Mouse (Mus musculus) neural tube, embryonic 14.5 days (tissue): ENCODE measurements around the gene E2f2. TPM values are rescaled to one million over a fixed set of nuclear protein-coding genes. Genes with fewer than 3 reads are reported as not detected.
A peak's percentile ranks its signal among the peaks of the same experiment; 100 is the strongest.

Experiments used
- ATAC-seq: fragments of 200-750 bp; cut with Nextera tagmentation; 2 replicates; pipeline ENCODE4 v1.8.0; 2017; ENCODE audit warnings: low read depth, mild to moderate bottlenecking, moderate TSS enrichment, moderate library complexity
- H3K27ac ChIP-seq: fragments of 300-500 bp; sonication (generic); 2 replicates; pipeline ENCODE4 v1.5.1; 2014; ENCODE audit warnings: low read depth, mild to moderate bottlenecking, control low read depth, low read length, moderate library complexity, mixed read lengths
- H3K27me3 ChIP-seq: fragments of 300-500 bp; sonication (generic); 2 replicates; pipeline ENCODE4 v1.6.1; 2014; ENCODE audit warnings: low read length; ENCODE audit not compliant: control insufficient read depth, insufficient read depth
- H3K36me3 ChIP-seq: fragments of 300-500 bp; sonication (generic); 2 replicates; pipeline ENCODE4 v1.6.1; 2014; ENCODE audit warnings: low read length, mixed read lengths; ENCODE audit not compliant: control insufficient read depth, insufficient read depth
- H3K4me1 ChIP-seq: fragments of 300-500 bp; sonication (generic); 2 replicates; pipeline ENCODE4 v1.6.1; 2014; ENCODE audit warnings: low read length; ENCODE audit not compliant: control insufficient read depth, insufficient read depth
- H3K4me2 ChIP-seq: fragments of 300-500 bp; sonication (generic); 2 replicates; pipeline ENCODE4 v1.6.1; 2014; ENCODE audit warnings: mild to moderate bottlenecking, low read depth, low read length, control low read depth
- H3K4me3 ChIP-seq: fragments of 300-500 bp; sonication (generic); 2 replicates; pipeline ENCODE4 v1.5.1; 2014; ENCODE audit warnings: low read depth, low read length, control low read depth, mixed read lengths
- H3K9ac ChIP-seq: fragments of 300-500 bp; sonication (generic); replicated peaks from 2 replicates; pipeline ENCODE4 v1.6.1; 2014; ENCODE audit warnings: low read depth, mild to moderate bottlenecking, control low read depth, low read length, mixed read lengths
- H3K9me3 ChIP-seq: fragments of 300-500 bp; sonication (generic); 2 replicates; pipeline ENCODE4 v1.6.1; 2016; ENCODE audit warnings: low read length; ENCODE audit not compliant: control insufficient read depth
- WGBS: fragments of 180-500 bp; shearing (Covaris S2); extraction: QIAGEN DNeasy Blood & Tissue Kit; methylation state at CpG from one replicate; pipeline ENCODE4 v1.1.7; 2014; 5-methylcytosine and 5-hydroxymethylcytosine counted together
- polyA plus RNA-seq: library from polyadenylated mRNA; unstranded; fragments of >200 nt; fragmentation: Nextera tagmentation; extraction: Ambion mirVana; gene quantifications from 2 replicates; pipeline ENCODE4 v1.2.1, GENCODE M21; 2014

E2f2 gene
- polyA plus RNA-seq, 1 experiment from 2014 or later: 1.4 TPM

- H3K4me3 ChIP-seq: peak within 1 kb of the TSS; percentile 58
- under 1% methylated on average over 39 of the region's 39 CpGs for WGBS
- peak within 1 kb of the TSS; percentile 82 for H3K4me2 ChIP-seq
- H3K36me3 ChIP-seq: no peaks in the 10 kb centered on the region
- H3K4me1 ChIP-seq: peaks cover 22% of the 10 kb centered on the region
- peaks cover 3% of the 10 kb centered on the region; the same call in 1 of the 2 replicates for H3K27me3 ChIP-seq
- peak; percentile 80 for ATAC-seq
- H3K9me3 ChIP-seq: no peaks in the 10 kb centered on the region
- H3K27ac ChIP-seq: peak within 1 kb of the TSS; percentile 84
- H3K9ac ChIP-seq: peak within 1 kb of the TSS; percentile 71
Observed at GRCm38 (mm10) chr4:136143193-136143976, 28.8 kb upstream of the E2f2 start, which contains the start of gene Id3. Id3 (plus strand) TSS chr4:136143497.

GRCm38 (mm10) chr4:136144126-136144926 lies 27.9 kb upstream of the E2f2 start:
- peak overlapping the region; percentile 71 for H3K9ac ChIP-seq
- no peaks in the 10 kb centered on the region for H3K9me3 ChIP-seq
- no peaks in the 10 kb centered on the region for H3K36me3 ChIP-seq
- peak overlapping the region; percentile 82 for H3K4me2 ChIP-seq
- H3K4me3 ChIP-seq: peak overlapping the region; percentile 58
- H3K27me3 ChIP-seq: peaks cover 3% of the 10 kb centered on the region; the same call in 1 of the 2 replicates
- ATAC-seq: no peak
- H3K4me1 ChIP-seq: peaks cover 23% of the 10 kb centered on the region
- under 1% methylated on average over 49 of the region's 50 CpGs for WGBS
- H3K27ac ChIP-seq: peak overlapping the region; percentile 84

- peak overlapping the region; percentile 82 for H3K4me2 ChIP-seq
- H3K9ac ChIP-seq: peak overlapping the region; percentile 71
- H3K27me3 ChIP-seq: peaks cover 3% of the 10 kb centered on the region; the same call in 1 of the 2 replicates
- no peak for ATAC-seq
- H3K36me3 ChIP-seq: no peaks in the 10 kb centered on the region
- H3K9me3 ChIP-seq: no peaks in the 10 kb centered on the region
- WGBS: under 1% methylated on average over 11 of the region's 11 CpGs
- peak overlapping the region; percentile 58 for H3K4me3 ChIP-seq
- peaks cover 23% of the 10 kb centered on the region for H3K4me1 ChIP-seq
- peak overlapping the region; percentile 84 for H3K27ac ChIP-seq
Observed at GRCm38 (mm10) chr4:136144927-136145292, 27.3 kb upstream of the E2f2 start.

- Histone ChIP-seq H3K4me3 (peak overlapping the region; percentile 58), H3K4me2 (peak overlapping the region; percentile 82), H3K27me3 (peaks cover 3% of the 10 kb centered on the region; the same call in 1 of the 2 replicates), H3K4me1 (peaks cover 24% of the 10 kb centered on the region), H3K36me3 (no peaks in the 10 kb centered on the region), H3K9ac (peak overlapping the region; percentile 71), H3K9me3 (no peaks in the 10 kb centered on the region), H3K27ac (peak overlapping the region; percentile 84)
- no peak for ATAC-seq
- 8% methylated on average over 11 of the region's 11 CpGs for WGBS
Observed at GRCm38 (mm10) chr4:136145362-136145885, 26.8 kb upstream of the E2f2 start.

GRCm38 (mm10) chr4:136145991-136146711 lies 26.0 kb upstream of the E2f2 start:
- H3K36me3 ChIP-seq: no peaks in the 10 kb centered on the region
- H3K4me2 ChIP-seq: peak overlapping the region; percentile 82
- peak overlapping the region; percentile 58 for H3K4me3 ChIP-seq
- H3K4me1 ChIP-seq: peaks cover 26% of the 10 kb centered on the region
- H3K9ac ChIP-seq: peak overlapping the region; percentile 71; the same call in 1 of the 2 replicates
- 17% methylated on average over 7 of the region's 7 CpGs for WGBS
- H3K9me3 ChIP-seq: no peaks in the 10 kb centered on the region
- H3K27me3 ChIP-seq: peaks cover 3% of the 10 kb centered on the region; the same call in 1 of the 2 replicates
- ATAC-seq: no peak
- H3K27ac ChIP-seq: peak overlapping the region; percentile 84

- H3K4me2 ChIP-seq: peak overlapping the region; percentile 82
- H3K27me3 ChIP-seq: peaks cover 3% of the 10 kb centered on the region; the same call in 1 of the 2 replicates
- H3K9me3 ChIP-seq: no peaks in the 10 kb centered on the region
- H3K27ac ChIP-seq: peak overlapping the region; percentile 22; the same call in 1 of the 2 replicates
- peak overlapping the region; percentile 58; the same call in 1 of the 2 replicates for H3K4me3 ChIP-seq
- ATAC-seq: no peak
- peaks cover 25% of the 10 kb centered on the region for H3K4me1 ChIP-seq
- no peaks in the 10 kb centered on the region for H3K36me3 ChIP-seq
- no peak overlapping the region for H3K9ac ChIP-seq
- WGBS: 6% methylated on average over 6 of the region's 6 CpGs
Observed at GRCm38 (mm10) chr4:136146712-136147154, 25.5 kb upstream of the E2f2 start.

GRCm38 (mm10) chr4:136147436-136148135 lies 24.6 kb upstream of the E2f2 start:
- H3K9ac ChIP-seq: peak overlapping the region; percentile 42
- H3K27me3 ChIP-seq: peaks cover 3% of the 10 kb centered on the region; the same call in 1 of the 2 replicates
- 2% methylated on average over 38 of the region's 48 CpGs for WGBS
- peak overlapping the region; percentile 37 for H3K4me3 ChIP-seq
- ATAC-seq: peak; percentile 61
- H3K4me1 ChIP-seq: peaks cover 17% of the 10 kb centered on the region; the same call in 1 of the 2 replicates
- peak overlapping the region; percentile 57 for H3K27ac ChIP-seq
- no peaks in the 10 kb centered on the region for H3K36me3 ChIP-seq
- H3K4me2 ChIP-seq: peak overlapping the region; percentile 82
- H3K9me3 ChIP-seq: no peaks in the 10 kb centered on the region
